Mouse (Mus musculus) mouse embryonic stem cell (cell line): ENCODE results near the gene Lmo3.

ENCODE experiments used
- in situ Hi-C, 2 experiments: fragments of 300-500 bp; cut with MboI; formaldehyde crosslinking; loops; 1 replicate in 1 of 2; 3 replicates in 1 of 2; pipeline ENCODE4 v1.14.3; 2019 to 2020; ENCODE audit warnings: low sequenced_read_pairs in 2 of 2, low pct_unique_long_range_greater_than_20kb in 1 of 2, mixed read lengths in 1 of 2; ENCODE audit not compliant: unreplicated experiment in 1 of 2

The Lmo3 gene

DNA sequence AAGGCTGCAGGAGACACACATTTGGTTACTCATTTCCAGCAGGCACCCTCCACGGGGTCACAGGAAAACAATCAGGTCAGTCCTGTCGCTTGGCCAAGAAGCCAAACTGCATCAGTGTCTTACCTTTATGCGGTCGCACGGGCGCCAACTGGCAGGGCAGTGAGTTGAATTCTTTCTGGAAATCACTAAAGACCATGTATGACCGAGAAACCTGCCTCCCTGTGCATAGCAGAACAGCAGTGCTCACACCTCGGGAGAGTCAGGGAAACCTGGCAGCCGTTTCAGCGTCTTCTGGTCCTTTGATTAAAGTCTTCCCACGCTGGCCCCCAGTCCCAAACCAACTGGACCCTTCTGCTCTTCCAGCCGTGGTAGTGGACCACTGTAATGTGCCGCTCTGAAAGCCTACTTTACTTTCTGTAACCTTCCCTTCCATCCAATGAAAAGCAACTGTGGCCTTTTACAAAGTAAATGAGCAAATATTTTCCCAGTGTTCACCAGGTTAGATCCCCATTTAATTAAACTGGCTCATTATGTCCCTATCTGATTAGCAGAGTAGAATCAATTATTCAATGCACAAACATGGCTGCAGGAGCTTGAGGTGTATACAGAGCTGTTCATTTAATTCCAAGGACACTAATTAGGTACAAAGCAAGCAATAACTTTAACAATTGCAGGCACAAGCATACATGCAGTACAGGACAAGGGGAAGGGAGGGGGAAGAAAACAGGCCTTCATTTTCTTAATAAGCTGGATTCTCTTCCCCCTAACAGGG, at the start of gene Lmo3:
Gene Lmo3 (minus strand): TSS at position 235 of the 772 bp plus-strand sequence.
- in situ Hi-C loops, result no loop called here

DNA sequence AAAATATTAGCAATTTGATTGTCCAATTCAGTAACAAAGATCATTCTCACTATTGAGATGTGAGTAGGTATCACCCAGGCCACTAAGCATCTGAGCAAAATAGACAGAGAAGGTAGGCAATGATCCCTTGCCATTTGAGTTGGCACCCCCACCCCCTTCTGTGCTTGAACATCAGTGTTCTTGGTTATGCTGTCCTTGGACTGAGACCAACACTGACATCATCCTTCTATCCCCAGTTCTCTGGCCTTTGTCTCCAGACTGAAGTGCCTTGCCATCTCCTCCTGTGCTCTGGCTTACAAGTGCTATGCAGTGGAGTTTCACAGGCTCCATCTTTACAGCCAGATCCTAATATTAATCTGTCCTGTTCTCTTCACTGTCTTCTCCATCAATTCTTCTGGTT, 39.0 kb upstream of the Lmo3 start:
- in situ Hi-C loops, result no loop called here

DNA sequence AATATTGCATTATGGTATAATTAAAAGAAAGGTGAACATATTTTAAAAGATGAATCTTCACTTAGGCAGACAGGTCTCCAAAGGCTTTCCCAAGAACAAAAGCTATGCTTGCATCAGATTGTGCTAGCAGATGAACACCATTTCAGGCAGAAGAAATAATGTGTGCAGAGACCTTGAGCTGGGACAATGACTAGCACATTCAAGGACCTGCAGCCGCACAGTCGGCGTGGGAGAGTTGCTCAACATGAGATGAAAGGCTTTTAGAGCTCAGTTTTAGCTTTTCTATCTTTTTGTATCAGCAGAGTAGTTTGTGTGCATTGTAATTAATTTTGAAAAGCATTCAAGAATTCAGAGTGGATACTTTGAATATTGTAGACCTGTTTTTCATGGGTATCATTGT, 36.6 kb upstream of the Lmo3 start:
- in situ Hi-C loops, result no loop called here

DNA sequence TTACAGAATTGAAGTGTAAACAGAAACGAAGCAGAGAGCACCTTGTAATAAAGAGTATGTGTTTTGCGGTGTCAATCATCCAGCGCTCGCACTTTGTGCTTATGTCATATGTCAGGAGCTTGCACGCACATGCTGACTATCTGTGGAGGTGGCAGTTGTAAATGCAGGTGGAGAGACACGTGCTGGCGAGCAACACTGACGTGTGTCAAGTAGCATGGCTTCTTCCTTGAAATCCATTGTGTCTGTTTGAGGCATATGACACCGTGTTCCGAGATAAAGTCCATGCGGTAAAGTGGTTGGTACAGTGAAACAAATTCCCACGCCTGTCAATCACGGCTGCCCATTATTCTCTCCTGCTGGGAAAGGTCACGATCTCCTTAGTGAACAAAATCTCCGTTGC, 15.2 kb upstream of the Lmo3 start:
- in situ Hi-C loops, result no loop called here

DNA sequence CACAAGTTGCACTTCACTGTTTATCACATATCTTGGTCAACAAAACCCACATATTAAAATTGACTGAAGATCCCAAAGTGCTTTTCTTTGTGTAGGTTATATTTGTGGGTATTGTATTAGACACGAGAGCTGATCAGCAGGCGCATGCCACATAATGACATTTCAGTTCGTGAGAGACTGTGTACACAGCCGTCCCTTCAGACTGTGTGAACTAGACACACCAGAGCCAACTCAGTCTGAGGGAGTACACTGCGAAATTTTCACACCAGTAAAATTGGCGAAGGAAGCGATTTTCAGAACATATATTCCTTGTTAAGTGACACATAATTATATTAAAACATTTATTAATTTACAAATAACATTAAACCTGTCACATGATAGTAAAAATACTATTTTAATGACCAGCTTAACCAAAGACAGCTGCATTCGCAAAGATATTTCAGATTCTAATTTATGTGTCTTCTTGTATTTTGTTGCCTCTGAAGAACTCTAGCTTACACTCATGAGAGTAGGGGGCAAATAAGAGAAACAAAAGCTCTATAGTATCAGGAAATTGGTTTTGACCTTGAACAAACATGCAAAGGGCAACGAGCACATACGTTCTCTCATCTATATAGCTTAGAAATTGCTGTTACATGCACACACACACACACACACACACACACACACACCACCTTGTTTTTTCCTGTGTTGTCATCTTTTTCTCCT, 14.4 kb upstream of the Lmo3 start:
- in situ Hi-C loops, result no loop called here

DNA sequence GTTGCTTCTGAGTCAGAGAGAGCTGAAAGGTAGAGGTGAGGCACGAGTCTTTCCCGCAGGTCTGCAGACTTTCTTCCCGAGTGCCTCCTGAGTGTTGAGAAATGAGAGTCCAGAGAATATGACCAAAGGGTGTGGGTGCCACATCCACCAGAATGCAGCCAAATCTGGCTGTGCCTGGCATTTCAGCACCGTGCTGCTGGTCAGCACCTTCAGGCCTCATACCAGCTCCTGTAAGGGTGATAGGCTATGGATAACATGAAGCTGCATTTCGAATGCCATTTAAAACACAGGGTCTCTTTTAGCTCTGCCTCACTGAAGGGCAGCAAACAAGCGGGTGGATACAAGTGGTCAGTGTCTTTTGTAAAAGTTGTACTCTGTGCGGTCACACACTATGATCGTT, 1.5 kb upstream of the Lmo3 start:
- in situ Hi-C loops, result no loop called here

DNA sequence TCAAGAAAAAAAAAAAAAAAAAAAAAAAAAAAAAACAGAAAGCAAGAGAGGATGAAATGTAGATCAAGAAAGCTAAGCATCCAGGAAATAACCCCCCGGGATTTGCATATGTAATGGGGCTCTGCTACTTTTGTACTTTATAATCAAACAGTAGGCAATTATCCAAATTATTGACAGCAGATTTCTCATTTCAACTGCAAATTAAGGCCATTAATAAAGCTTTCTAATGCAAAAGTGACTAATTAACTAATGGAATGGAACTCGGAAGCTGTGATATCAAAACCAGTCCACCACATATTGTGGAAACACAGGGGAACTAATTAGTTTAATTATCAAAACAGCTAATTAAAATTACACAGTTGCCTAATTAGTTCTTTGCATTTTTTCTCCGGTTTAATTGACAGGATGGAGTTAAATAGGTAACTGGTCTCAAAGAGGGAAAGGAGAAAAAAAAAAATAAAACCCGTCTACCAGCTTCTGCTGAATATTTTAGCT, 785 bp upstream of the Lmo3 start:
- in situ Hi-C loops, result no loop called here

DNA sequence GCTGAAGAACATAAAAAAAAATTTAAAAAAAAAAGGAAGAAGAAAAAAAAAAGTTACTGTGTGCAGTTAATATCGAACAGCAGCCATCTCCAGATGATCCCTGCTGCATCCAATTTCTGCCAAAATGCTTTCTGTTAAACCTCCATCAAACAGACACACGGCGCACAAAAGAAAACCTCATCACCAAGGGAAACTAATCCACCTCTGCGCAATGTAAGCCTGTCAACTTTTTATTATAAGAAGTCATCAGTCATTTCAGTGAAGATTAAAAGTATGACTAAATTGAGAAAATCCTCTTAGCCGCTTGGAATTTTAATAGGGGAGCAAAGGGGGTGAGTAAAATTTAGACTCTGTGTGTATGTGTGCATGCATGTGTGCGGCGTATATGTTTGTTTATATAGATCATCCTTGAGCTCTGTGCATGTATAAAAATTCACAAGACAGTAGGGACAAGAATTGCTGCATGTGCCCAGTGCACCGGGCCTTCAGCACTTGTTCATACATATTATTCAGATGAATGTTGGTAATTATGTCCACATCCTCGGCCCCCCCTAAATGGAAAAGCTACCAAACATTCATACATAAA, 1.2 kb downstream of the Lmo3 start:
- in situ Hi-C loops, result no loop called here

DNA sequence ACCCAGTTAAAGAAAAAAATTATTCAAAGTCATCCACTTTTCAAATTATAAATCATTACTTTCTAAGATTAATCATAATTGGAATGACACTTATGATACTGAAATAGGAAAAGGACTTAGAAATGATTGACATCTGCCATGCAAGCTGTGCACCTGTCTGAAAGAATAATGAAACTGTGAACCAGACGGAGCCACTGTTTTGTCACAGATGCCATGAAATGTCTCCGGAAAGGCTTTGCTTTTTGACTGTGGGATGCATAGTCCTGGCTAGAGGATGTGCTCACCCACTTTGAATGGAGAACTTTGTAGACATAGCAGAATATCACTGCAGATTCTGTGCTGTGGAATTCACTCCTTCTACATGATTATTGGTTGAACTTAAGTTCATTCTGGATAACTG, 18.4 kb downstream of the Lmo3 start:
- in situ Hi-C loops, result no loop called here

DNA sequence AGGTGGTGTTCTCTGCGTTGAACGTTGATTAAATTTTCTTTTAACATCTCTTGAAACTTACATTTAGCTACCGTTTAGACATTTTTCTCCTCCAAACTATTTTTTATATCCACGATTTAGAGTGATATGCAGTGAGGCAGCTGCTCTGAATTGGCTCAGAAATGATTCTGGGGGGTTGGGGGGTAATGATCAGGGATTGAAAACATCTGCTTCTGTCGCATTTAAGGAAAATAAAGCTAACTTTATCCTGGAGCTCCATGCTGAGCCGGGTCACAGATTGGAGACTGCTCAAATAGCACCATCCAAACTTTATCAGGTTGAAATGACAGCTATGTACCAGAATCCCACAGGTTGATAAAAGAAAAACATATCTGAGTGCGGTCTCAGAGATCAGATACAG, 29.6 kb downstream of the Lmo3 start:
- in situ Hi-C loops, result no loop called here

DNA sequence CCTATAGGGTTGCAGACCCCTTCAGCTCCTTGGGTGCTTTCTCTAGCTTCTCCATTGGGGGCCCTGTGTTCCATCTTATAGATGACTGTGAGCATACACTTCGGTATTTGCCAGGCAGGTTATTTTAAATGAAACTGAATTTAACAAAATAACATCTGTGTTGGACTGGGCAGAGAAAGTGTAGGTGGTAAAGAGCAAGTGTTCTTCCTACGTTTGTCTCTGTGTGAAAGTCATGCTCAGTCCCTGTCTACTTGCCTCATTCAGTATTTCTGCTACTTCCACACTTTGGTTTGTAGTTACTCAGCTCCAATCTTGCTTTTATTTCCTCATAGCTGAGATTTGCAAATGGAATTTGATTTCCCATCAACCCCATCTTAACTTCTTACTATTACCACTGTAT, 46.9 kb downstream of the Lmo3 start:
- in situ Hi-C loops, result no loop called here

DNA sequence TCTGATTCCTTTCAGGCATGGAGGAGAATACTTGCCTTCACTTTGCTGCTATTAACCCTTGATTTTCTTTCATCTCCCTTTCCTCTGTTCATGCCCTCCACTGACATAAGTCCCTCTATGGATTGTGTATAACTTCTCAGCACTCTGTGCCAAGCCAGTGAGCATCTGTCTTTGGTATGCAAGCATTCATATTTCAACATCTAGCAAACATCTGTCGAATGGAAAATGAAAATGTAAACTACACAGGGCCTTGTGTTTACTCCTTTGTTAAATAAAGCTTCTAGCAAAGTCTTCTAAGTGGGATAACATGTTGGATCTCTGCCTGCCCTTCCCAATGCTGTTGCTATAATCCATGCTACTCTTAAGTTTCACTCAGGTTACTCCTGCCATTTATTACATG, 75.1 kb downstream of the Lmo3 start:
- in situ Hi-C loops, result no loop called here

DNA sequence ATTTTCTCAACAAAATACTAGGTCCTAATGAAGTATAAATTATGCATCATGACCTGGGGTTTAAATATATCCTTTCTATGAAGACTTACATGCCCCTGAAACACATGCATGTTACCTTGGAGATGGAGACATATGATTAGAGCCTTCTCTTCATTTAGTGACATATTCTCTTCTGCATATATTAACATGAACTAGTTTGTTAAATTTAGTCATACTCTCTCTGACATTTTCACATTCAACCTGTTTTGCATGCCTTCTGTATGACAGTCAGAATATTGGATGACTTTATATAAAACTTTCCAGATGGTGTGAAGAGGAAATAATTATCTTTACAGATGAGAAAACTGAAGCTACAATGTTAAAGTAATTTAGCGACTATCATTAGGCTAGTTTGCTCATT, 77.8 kb downstream of the Lmo3 start:
- in situ Hi-C loops, result no loop called here

DNA sequence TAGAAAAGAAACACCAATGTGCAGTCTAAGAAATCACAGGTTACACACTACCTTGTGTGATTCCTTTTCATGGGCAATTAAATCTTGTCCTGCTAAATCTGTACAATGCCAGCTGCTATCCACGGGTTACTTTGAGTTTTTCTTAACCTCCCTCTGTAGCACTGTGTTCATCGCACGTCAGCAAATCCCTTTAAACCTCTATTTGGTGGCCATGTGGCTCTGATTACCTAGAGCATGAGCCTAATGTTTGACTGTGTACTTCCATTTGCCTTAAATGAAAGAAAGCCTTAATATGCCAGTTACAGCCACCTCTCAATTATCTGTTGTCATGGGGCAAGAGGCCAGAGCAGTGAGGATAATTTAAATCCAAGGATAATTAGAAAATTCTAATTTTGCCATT, 98.9 kb downstream of the Lmo3 start:
- in situ Hi-C loops, result no loop called here

DNA sequence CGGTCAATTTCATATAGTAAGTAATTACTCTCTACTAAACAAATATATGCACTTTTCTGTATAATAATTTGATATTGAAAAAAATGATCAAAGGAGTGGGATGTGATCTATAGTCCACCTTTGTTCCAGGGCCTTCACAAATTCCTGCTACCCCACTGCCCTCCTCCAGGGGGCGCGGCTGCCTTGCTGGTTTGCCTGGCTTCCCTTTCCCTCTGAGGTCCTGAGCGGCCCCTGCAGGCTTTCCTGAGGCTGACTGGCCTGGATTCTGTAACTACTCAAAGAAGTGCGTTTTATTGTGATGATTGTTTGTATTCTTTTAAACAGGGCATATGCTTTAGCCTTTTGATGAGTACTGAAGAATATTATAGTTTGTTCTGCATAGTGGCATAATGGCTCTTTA, 104.2 kb downstream of the Lmo3 start:
- in situ Hi-C loops, result no loop called here

DNA sequence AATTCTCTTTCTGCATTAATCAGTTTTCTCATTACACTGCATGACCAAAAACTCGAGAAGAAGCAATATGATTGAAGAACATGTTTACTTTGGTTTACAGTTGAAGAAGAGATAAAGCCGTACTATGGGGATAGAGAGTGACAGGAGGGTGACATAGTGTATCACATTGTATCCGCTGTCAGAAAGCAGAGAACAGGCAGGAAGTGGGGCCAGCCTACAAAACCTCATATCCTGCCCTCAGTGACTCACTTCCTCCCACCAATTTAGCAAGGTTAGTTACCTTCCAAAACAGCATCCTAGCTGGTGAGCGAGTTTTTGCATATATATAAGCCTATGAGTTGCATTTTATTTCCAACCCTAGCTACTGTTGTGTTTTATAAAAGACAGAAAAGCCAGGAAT, 112.6 kb downstream of the Lmo3 start:
- in situ Hi-C loops, result no loop called here

DNA sequence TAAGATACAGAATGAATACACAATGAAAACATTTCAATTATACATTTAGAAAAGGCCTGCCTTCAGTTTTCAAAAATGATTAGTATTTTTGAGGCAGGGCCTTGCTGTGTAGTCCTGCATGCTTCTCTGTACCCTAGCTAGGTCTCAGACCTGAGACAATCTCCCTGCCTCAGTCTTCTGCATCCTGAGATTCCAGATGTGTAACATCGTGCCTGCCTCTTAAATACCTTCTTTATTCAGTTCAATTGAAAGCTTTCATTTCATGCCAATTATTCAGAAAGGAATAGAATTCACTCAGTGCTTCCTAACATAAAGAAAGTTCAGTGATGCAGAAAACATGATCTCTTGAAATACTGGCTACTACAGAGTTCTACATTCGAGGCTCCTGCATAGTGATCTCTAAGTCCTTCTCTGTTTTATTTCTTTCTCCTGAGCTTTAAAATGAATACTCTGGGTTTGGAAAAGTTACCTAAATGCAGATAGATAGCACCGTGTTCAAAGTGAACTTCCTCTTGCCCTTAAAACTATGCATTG, 137.2 kb downstream of the Lmo3 start:
- in situ Hi-C loops, result no loop called here

DNA sequence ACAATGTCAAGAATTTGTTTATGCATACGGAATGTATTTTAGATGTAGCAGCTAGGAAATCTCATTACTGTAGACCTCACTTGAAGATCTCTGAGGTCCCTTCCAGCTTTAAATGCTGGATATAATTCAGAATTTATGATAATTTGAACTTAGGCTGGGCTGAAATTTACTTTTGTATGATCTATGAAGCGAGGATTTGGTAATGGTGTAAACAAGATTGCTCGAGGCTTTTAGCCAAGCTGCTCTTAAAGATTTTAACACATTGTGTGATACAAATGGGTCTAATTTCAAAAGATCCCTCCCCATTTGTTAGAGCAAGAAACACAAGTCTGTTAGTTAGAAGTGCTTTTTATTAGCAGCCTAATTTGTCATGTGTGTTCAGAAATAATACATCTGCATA, 144.4 kb downstream of the Lmo3 start:
- in situ Hi-C loops, result no loop called here

DNA sequence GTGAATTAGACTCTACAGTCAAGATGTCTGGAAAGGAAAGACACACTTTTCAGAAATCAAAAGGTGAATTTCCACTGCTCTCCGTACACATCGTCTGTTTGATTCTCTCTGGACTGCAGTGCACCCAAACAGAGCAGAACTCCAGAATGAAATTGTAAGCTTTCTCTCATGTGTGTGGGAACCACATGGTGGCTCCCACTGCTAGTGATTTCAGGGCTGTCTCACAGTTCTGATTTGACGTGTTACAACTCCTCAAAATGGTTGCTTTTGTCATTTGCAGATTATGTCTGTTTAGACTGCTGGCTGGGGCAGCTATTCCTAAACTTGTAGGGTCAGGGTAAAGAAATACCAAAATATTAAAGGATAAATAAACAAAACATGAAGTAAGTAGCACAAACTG, 145.0 kb downstream of the Lmo3 start:
- in situ Hi-C loops, result no loop called here
